Mouse (Mus musculus) B cell, adult 62 days (primary cell): ENCODE data around the gene Gm42417. TPM values are rescaled to one million over a fixed set of nuclear protein-coding genes. Genes with fewer than 3 reads are reported as not detected.

ENCODE experiments used
- total RNA-seq: library from RNA; stranded (reverse); gene quantifications from 4 replicates; pipeline ENCODE4 v1.2.4, GENCODE M21; 2023

Gm42417 gene
- total RNA-seq = not detected in 4 replicates

GRCm38 (mm10) chr1:36539186-36539585 lies at the start of gene Gm42417:
Gene Gm42417, minus strand, starts transcription at chr1:36539429.

GRCm38 (mm10) chr1:36558031-36558993 lies 19.1 kb upstream of the Gm42417 start, which contains the start of gene Sema4c:
Gene Sema4c, minus strand, starts transcription at chr1:36558349.

GRCm38 (mm10) chr1:36546888-36547471 lies 7.8 kb upstream of the Gm42417 start, which contains the start of gene Ankrd39:
Gene Ankrd39, minus strand, starts transcription at chr1:36547445.

GRCm38 (mm10) chr1:36536783-36537182 lies 2.4 kb downstream of the Gm42417 start, which contains the start of gene Ankrd23:
Gene Ankrd23, minus strand, starts transcription at chr1:36536883.

GRCm38 (mm10) chr1:36511289-36512021 lies 27.8 kb downstream of the Gm42417 start, which contains the start of gene Cnnm3:
Gene Cnnm3, plus strand, starts transcription at chr1:36511867.

Other genes with a start within 250 kb of the Gm42417 start
- 233 to 249 TPM (median 244 TPM) in 4 replicates for gene Arid5a, start 231.7 kb downstream of the Gm42417 start, total RNA-seq
- gene Kansl3, start 170.2 kb downstream of the Gm42417 start, total RNA-seq = 68.6 to 79.9 TPM (median 77.0 TPM) in 4 replicates
- not detected in 4 replicates for gene Fer1l5, start 167.1 kb downstream of the Gm42417 start, total RNA-seq
- 24.6 to 28.0 TPM (median 27.5 TPM) in 4 replicates for gene Lman2l, start 94.2 kb downstream of the Gm42417 start, total RNA-seq
- gene Cnnm4, start 67.8 kb downstream of the Gm42417 start, total RNA-seq = 22.1 to 25.6 TPM (median 23.2 TPM) in 4 replicates
- 24.6 to 31.6 TPM (median 27.0 TPM) in 4 replicates for gene Cnnm3, start 27.6 kb downstream of the Gm42417 start, total RNA-seq
- 17.2 to 24.3 TPM (median 21.7 TPM) in 4 replicates for gene Ankrd23, start 2.5 kb downstream of the Gm42417 start, total RNA-seq
- gene Ankrd39, start 8.0 kb upstream of the Gm42417 start, total RNA-seq = 14.3 to 19.2 TPM (median 17.0 TPM) in 4 replicates
- gene Sema4c, start 18.9 kb upstream of the Gm42417 start, total RNA-seq = 0.55 to 1.1 TPM in 2 of 4 replicates, not detected in the others
- not detected in 4 replicates for gene Fam178b, start 143.8 kb upstream of the Gm42417 start, total RNA-seq
- 205 to 232 TPM (median 225 TPM) in 4 replicates for gene Cox5b, start 152.0 kb upstream of the Gm42417 start, total RNA-seq
- gene 4933424G06Rik, start 170.7 kb upstream of the Gm42417 start, total RNA-seq = not detected in 4 replicates
- gene Actr1b, start 175.0 kb upstream of the Gm42417 start, total RNA-seq = 83.5 to 93.5 TPM (median 87.6 TPM) in 4 replicates
- gene Zap70, start 222.4 kb upstream of the Gm42417 start, total RNA-seq = 2.7 to 4.2 TPM (median 3.2 TPM) in 4 replicates